Mouse (Mus musculus) megakaryocyte-erythroid progenitor cell, adult 5-6 weeks (primary cell): ENCODE measurements around the gene Ttc33. TPM values are rescaled to one million over a fixed set of nuclear protein-coding genes. Genes with fewer than 3 reads are reported as not detected.

Experiments used
- ATAC-seq: replicated peaks from 2 replicates; pipeline ENCODE4 v1.8.0; 2016; ENCODE audit warnings: mild to moderate bottlenecking, inconsistent platforms; ENCODE audit not compliant: severe bottlenecking, poor library complexity, low FRiP score, low TSS enrichment
- total RNA-seq, 2 experiments: library from RNA; stranded (forward) in 1 of 2; stranded (reverse) in 1 of 2; fragments of 200-1000, 215-1000 nt in 1 of 2; fragments of >200 nt in 1 of 2; fragmentation: Nextera tagmentation in 1 of 2; gene quantifications; 2 replicates each; pipeline ENCODE4 v1.2.3; 2014 to 2017

Ttc33 gene
- total RNA-seq (2014; fragmentation: Nextera tagmentation) (12.6 and 21.2 TPM in 2 replicates), total RNA-seq (2017) (35.6 and 36.8 TPM in 2 replicates)

- ATAC-seq = peak; percentile 61
These were observed at the start of gene Ttc33 for GRCm38 (mm10) chr15:5185366-5186292. Gene Ttc33 (plus strand): TSS chr15:5185525.

GRCm38 (mm10) chr15:5138021-5138856 is 47.1 kb upstream of the Ttc33 start:
- peak; percentile 35 for ATAC-seq

- ATAC-seq = no peak
These were observed 46.0 kb upstream of the Ttc33 start for GRCm38 (mm10) chr15:5139366-5139765.

- ATAC-seq = peak; percentile 77
These were observed 45.5 kb upstream of the Ttc33 start for GRCm38 (mm10) chr15:5139863-5140262.

GRCm38 (mm10) chr15:5140357-5140756 is 45.0 kb upstream of the Ttc33 start:
- ATAC-seq = peak; percentile 56

GRCm38 (mm10) chr15:5142047-5142446 is 43.3 kb upstream of the Ttc33 start:
- no peak for ATAC-seq

GRCm38 (mm10) chr15:5142714-5143113 is 42.6 kb upstream of the Ttc33 start:
- ATAC-seq = no peak

- ATAC-seq = peak; percentile 17
These were observed 41.8 kb upstream of the Ttc33 start, which contains the start of gene Prkaa1 for GRCm38 (mm10) chr15:5143361-5144020. Gene Prkaa1 (plus strand): TSS chr15:5143861.

- no peak for ATAC-seq
These were observed 41.1 kb upstream of the Ttc33 start for GRCm38 (mm10) chr15:5144021-5144778.

GRCm38 (mm10) chr15:5145196-5145945 is 40.0 kb upstream of the Ttc33 start:
- no peak for ATAC-seq

GRCm38 (mm10) chr15:5149187-5149586 is 36.1 kb upstream of the Ttc33 start:
- ATAC-seq = no peak

GRCm38 (mm10) chr15:5152171-5152570 is 33.2 kb upstream of the Ttc33 start:
- ATAC-seq = no peak

- ATAC-seq = no peak
These were observed 30.7 kb upstream of the Ttc33 start for GRCm38 (mm10) chr15:5154621-5155020.

GRCm38 (mm10) chr15:5155093-5155492 is 30.2 kb upstream of the Ttc33 start:
- no peak for ATAC-seq

GRCm38 (mm10) chr15:5156355-5156754 is 29.0 kb upstream of the Ttc33 start:
- ATAC-seq = peak; percentile 66

- no peak for ATAC-seq
These were observed 27.9 kb upstream of the Ttc33 start for GRCm38 (mm10) chr15:5157386-5157785.

- no peak for ATAC-seq
These were observed 26.5 kb upstream of the Ttc33 start for GRCm38 (mm10) chr15:5158827-5159226.

- ATAC-seq = peak; percentile 37; the same call in 1 of the 2 replicates
These were observed 20.1 kb upstream of the Ttc33 start for GRCm38 (mm10) chr15:5165121-5165773.
